Mouse (Mus musculus): ENCODE measurements around the gene Scaf1.

DNA sequence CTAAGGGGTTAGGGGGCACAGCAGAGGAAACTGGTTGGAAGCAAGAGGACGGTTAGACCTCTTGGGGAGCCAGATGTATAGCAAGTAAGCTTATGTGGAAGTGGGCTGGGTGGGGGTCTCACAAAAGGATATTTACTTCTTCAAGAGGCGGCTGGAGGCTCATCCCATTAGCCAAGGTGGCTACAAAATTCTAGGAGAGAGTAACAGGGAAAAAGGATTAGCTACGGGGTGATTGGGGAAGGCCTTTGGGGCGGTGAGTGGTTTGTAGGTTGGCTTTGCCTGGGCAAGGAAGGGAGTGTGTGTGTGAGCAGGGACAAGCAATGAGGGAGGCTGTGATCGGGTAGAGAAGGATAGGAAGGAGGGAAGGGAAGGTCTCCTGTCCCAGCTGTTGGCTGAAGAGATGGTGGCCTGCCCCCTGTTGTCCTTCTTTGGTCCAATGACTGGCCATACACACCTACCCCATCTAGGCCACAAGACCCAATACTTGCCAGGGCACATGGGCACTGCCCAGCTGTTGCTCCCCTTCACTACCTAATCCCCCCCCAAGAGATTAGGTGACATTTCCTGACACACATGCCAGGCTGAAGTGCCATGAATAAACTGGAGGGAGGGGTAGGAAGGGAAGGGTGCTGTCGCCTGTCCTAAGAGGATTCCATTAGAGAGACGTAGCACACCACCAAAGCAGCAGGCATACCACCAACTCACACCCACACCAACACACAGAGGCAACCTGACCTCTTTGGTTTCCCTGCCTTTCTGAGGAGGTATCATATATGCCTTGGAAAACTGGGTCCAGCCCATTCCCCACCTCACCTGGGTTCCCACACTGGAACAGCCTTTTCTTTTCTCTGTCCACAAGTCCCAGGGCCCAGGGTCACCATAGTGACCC lies 32.0 kb downstream of the Scaf1 start:
- TF ChIP-seq POLR2A (IDR thresholded peaks at IDR 0.05; ENCODE audit: borderline replicate concordance, low read depth, low read length) = no peak
- TF ChIP-seq CTCF (IDR thresholded peaks at IDR 0.05; ENCODE audit: low read depth, low read length) = no peak
